Mouse (Mus musculus) spleen, postnatal 36 days (tissue): Measurements from ENCODE around the gene Gm11037.

Source experiments
- DNase-seq, 2 experiments: peaks; one replicate each; pipeline ENCODE4 v3.0.0; 2022; ENCODE audit warnings: low spot score in 2 of 2, mixed read lengths in 1 of 2

Gm11037 gene

GRCm38 (mm10) chr2:131148353-131149253 lies 15.3 kb downstream of the Gm11037 start:
- no peak for DNase-seq

GRCm38 (mm10) chr2:131149254-131149578 lies 15.9 kb downstream of the Gm11037 start:
- DNase-seq: no peak

GRCm38 (mm10) chr2:131152166-131152730 lies 19.0 kb downstream of the Gm11037 start:
- peak; percentile 25 to 60 for DNase-seq

GRCm38 (mm10) chr2:131154036-131154435 lies 20.7 kb downstream of the Gm11037 start:
- DNase-seq: no peak

GRCm38 (mm10) chr2:131156987-131157386 lies 23.7 kb downstream of the Gm11037 start:
- no peak for DNase-seq

- DNase-seq: peak; percentile 46 to 63
These were observed 26.2 kb downstream of the Gm11037 start for GRCm38 (mm10) chr2:131159491-131159910.

GRCm38 (mm10) chr2:131159938-131160581 lies 26.8 kb downstream of the Gm11037 start, which contains the start of gene 1700037H04Rik:
1700037H04Rik (minus strand) TSS chr2:131160081.
- peak; percentile 95 to 97 for DNase-seq

GRCm38 (mm10) chr2:131160671-131161111 lies 27.4 kb downstream of the Gm11037 start:
- peak in 1 of 2 experiments; percentile 23 for DNase-seq

- DNase-seq: no peak
These were observed 30.6 kb downstream of the Gm11037 start for GRCm38 (mm10) chr2:131163924-131164323.

- no peak for DNase-seq
These were observed 32.9 kb downstream of the Gm11037 start for GRCm38 (mm10) chr2:131166172-131166571.

GRCm38 (mm10) chr2:131167984-131168383 lies 34.7 kb downstream of the Gm11037 start:
- DNase-seq: no peak

GRCm38 (mm10) chr2:131168914-131169313 lies 35.6 kb downstream of the Gm11037 start:
- DNase-seq: no peak

- no peak for DNase-seq
These were observed 37.6 kb downstream of the Gm11037 start for GRCm38 (mm10) chr2:131170936-131171335.

GRCm38 (mm10) chr2:131171401-131172104 lies 38.3 kb downstream of the Gm11037 start:
- DNase-seq: peak; percentile 67

- no peak for DNase-seq
These were observed 39.0 kb downstream of the Gm11037 start for GRCm38 (mm10) chr2:131172322-131172721.

- peak; percentile 66 to 75 for DNase-seq
These were observed 41.4 kb downstream of the Gm11037 start for GRCm38 (mm10) chr2:131174700-131175099.

- DNase-seq: no peak
These were observed 42.1 kb downstream of the Gm11037 start for GRCm38 (mm10) chr2:131175286-131175944.

GRCm38 (mm10) chr2:131175945-131176309 lies 42.6 kb downstream of the Gm11037 start:
- no peak for DNase-seq

- no peak for DNase-seq
These were observed 43.2 kb downstream of the Gm11037 start for GRCm38 (mm10) chr2:131176491-131176890.

GRCm38 (mm10) chr2:131177932-131178331 lies 44.6 kb downstream of the Gm11037 start:
- DNase-seq: no peak

GRCm38 (mm10) chr2:131178828-131179245 lies 45.5 kb downstream of the Gm11037 start:
- DNase-seq: no peak
